Mouse (Mus musculus) midbrain, embryonic 16.5 days (tissue): ENCODE results near the gene Bcas3. TPM values are rescaled to one million over a fixed set of nuclear protein-coding genes. Genes with fewer than 3 reads are reported as not detected.

Source experiments
- ATAC-seq: fragments of 200-750 bp; cut with Nextera tagmentation; 2 replicates; pipeline ENCODE4 v1.8.0; 2017; ENCODE audit warnings: moderate TSS enrichment
- H3K27ac ChIP-seq: fragments of 300-500 bp; sonication (generic); 2 replicates; pipeline ENCODE4 v1.5.1; 2014; ENCODE audit warnings: mild to moderate bottlenecking, low read length, mixed read lengths
- H3K27me3 ChIP-seq: fragments of 300-500 bp; sonication (generic); 2 replicates; pipeline ENCODE4 v1.6.1; 2014; ENCODE audit warnings: low read depth, low read length, mixed read lengths; ENCODE audit not compliant: control insufficient read depth, insufficient read depth
- H3K36me3 ChIP-seq: fragments of 300-500 bp; sonication (generic); 2 replicates; pipeline ENCODE4 v1.6.1; 2014; ENCODE audit warnings: mild to moderate bottlenecking, low read length, moderate library complexity, mixed read lengths; ENCODE audit not compliant: control insufficient read depth, insufficient read depth
- H3K4me1 ChIP-seq: fragments of 300-500 bp; sonication (generic); 2 replicates; pipeline ENCODE4 v1.6.1; 2014; ENCODE audit warnings: mild to moderate bottlenecking, low read length, mixed read lengths; ENCODE audit not compliant: control insufficient read depth, insufficient read depth
- H3K4me2 ChIP-seq: fragments of 300-500 bp; sonication (generic); 2 replicates; pipeline ENCODE4 v1.6.1; 2014; ENCODE audit warnings: mild to moderate bottlenecking, low read length, mixed read lengths
- H3K4me3 ChIP-seq: fragments of 300-500 bp; sonication (generic); 2 replicates; pipeline ENCODE4 v1.5.1; 2014; ENCODE audit warnings: low read depth, mild to moderate bottlenecking, low read length, moderate library complexity, mixed read lengths
- H3K9ac ChIP-seq: fragments of 300-500 bp; sonication (generic); 2 replicates; pipeline ENCODE4 v1.6.1; 2014; ENCODE audit warnings: low read depth, low read length, mixed read lengths
- H3K9me3 ChIP-seq: fragments of 300-500 bp; sonication (generic); replicated peaks from 2 replicates; pipeline ENCODE4 v1.6.1; 2014; ENCODE audit warnings: mild to moderate bottlenecking, low read length, mixed read lengths; ENCODE audit not compliant: control insufficient read depth, poor library complexity, severe bottlenecking
- WGBS: fragments of 180-500 bp; shearing (Covaris S2); extraction: QIAGEN DNeasy Blood & Tissue Kit; methylation state at CpG from one replicate; pipeline ENCODE4 v1.1.7; 2014; 5-methylcytosine and 5-hydroxymethylcytosine counted together
- polyA plus RNA-seq: library from polyadenylated mRNA; unstranded; fragments of >200 nt; fragmentation: Nextera tagmentation; extraction: Ambion mirVana; gene quantifications from 2 replicates; pipeline ENCODE4 v1.2.1, GENCODE M21; 2015

The Bcas3 gene
- polyA plus RNA-seq, 1 experiment from 2014 or later: 33.3 TPM

GRCm38 (mm10) chr11:85447375-85447774 lies 94.4 kb downstream of the Bcas3 start:
- Histone ChIP-seq H3K9ac (no peak overlapping the region), H3K4me2 (no peak overlapping the region), H3K36me3 (no peaks in the 10 kb centered on the region), H3K9me3 (no peaks in the 10 kb centered on the region), H3K4me3 (no peak overlapping the region), H3K27me3 (no peaks in the 10 kb centered on the region), H3K4me1 (no peaks in the 10 kb centered on the region), H3K27ac (no peak overlapping the region)
- ATAC-seq: no peak
- 94% methylated on average over 5 of the region's 5 CpGs for WGBS

GRCm38 (mm10) chr11:85453598-85454304 lies 100.8 kb downstream of the Bcas3 start:
- no peak for ATAC-seq
- 81% methylated on average over 8 of the region's 8 CpGs for WGBS

GRCm38 (mm10) chr11:85454305-85454682 lies 101.3 kb downstream of the Bcas3 start:
- no peak for ATAC-seq
- Histone ChIP-seq H3K27me3 (no peaks in the 10 kb centered on the region), H3K9ac (no peak overlapping the region), H3K27ac (no peak overlapping the region), H3K4me3 (no peak overlapping the region), H3K9me3 (no peaks in the 10 kb centered on the region), H3K4me2 (no peak overlapping the region), H3K36me3 (no peaks in the 10 kb centered on the region), H3K4me1 (no peaks in the 10 kb centered on the region)
- WGBS: 88% methylated on average over 5 of the region's 5 CpGs

More at GRCm38 (mm10) chr11:85453598-85454304, 100.8 kb downstream of the Bcas3 start:
- H3K4me1 ChIP-seq: no peaks in the 10 kb centered on the region
- H3K9ac ChIP-seq: no peak overlapping the region
- H3K4me2 ChIP-seq: no peak overlapping the region
- no peaks in the 10 kb centered on the region for H3K36me3 ChIP-seq
- H3K27ac ChIP-seq: no peak overlapping the region
- H3K27me3 ChIP-seq: no peaks in the 10 kb centered on the region
- H3K9me3 ChIP-seq: no peaks in the 10 kb centered on the region
- no peak overlapping the region for H3K4me3 ChIP-seq

GRCm38 (mm10) chr11:85461536-85461935 lies 108.6 kb downstream of the Bcas3 start:
- no peak for ATAC-seq
- H3K27me3 ChIP-seq: peaks cover 2% of the 10 kb centered on the region
- WGBS: 70% methylated on average over 7 of the region's 7 CpGs
- no peaks in the 10 kb centered on the region for H3K9me3 ChIP-seq
- H3K4me1 ChIP-seq: no peaks in the 10 kb centered on the region
- no peaks in the 10 kb centered on the region for H3K36me3 ChIP-seq
- no peak overlapping the region for H3K27ac ChIP-seq
- H3K4me2 ChIP-seq: no peak overlapping the region
- no peak overlapping the region for H3K9ac ChIP-seq
- no peak overlapping the region for H3K4me3 ChIP-seq

GRCm38 (mm10) chr11:85469526-85469925 lies 116.6 kb downstream of the Bcas3 start:
- H3K4me1 ChIP-seq: no peaks in the 10 kb centered on the region
- WGBS: 72% methylated on average over 1 of the region's 1 CpGs
- H3K9ac ChIP-seq: no peak overlapping the region
- no peaks in the 10 kb centered on the region for H3K36me3 ChIP-seq
- no peak overlapping the region for H3K27ac ChIP-seq
- peaks cover 16% of the 10 kb centered on the region for H3K27me3 ChIP-seq
- no peaks in the 10 kb centered on the region for H3K9me3 ChIP-seq
- ATAC-seq: no peak
- no peak overlapping the region for H3K4me3 ChIP-seq
- H3K4me2 ChIP-seq: no peak overlapping the region

- Histone ChIP-seq H3K36me3 (no peaks in the 10 kb centered on the region), H3K4me1 (no peaks in the 10 kb centered on the region), H3K9ac (no peak overlapping the region), H3K27ac (no peak overlapping the region), H3K4me3 (no peak overlapping the region), H3K9me3 (no peaks in the 10 kb centered on the region), H3K4me2 (no peak overlapping the region), H3K27me3 (peaks cover 16% of the 10 kb centered on the region)
- WGBS: 14% methylated on average over 4 of the region's 4 CpGs
- ATAC-seq: no peak
Measured at GRCm38 (mm10) chr11:85470508-85470907, 117.5 kb downstream of the Bcas3 start.

GRCm38 (mm10) chr11:85474326-85474725 lies 121.4 kb downstream of the Bcas3 start:
- no peak overlapping the region for H3K27ac ChIP-seq
- H3K4me2 ChIP-seq: no peak overlapping the region
- no peaks in the 10 kb centered on the region for H3K36me3 ChIP-seq
- no peak overlapping the region for H3K4me3 ChIP-seq
- no peaks in the 10 kb centered on the region for H3K9me3 ChIP-seq
- ATAC-seq: no peak
- no peaks in the 10 kb centered on the region for H3K4me1 ChIP-seq
- 0 out of 2 replicates have a peak, but pooled peaks cover 2% of the 10 kb centered on the region for H3K27me3 ChIP-seq
- H3K9ac ChIP-seq: no peak overlapping the region
- WGBS: 27% methylated on average over 12 of the region's 12 CpGs

GRCm38 (mm10) chr11:85482737-85483467 lies 129.9 kb downstream of the Bcas3 start:
- no peak for ATAC-seq
- WGBS: 66% methylated on average over 6 of the region's 6 CpGs

GRCm38 (mm10) chr11:85485197-85485940 lies 132.4 kb downstream of the Bcas3 start:
- no peaks in the 10 kb centered on the region for H3K36me3 ChIP-seq
- H3K9me3 ChIP-seq: no peaks in the 10 kb centered on the region
- H3K4me2 ChIP-seq: no peak overlapping the region
- H3K4me1 ChIP-seq: no peaks in the 10 kb centered on the region
- H3K4me3 ChIP-seq: no peak overlapping the region
- no peaks in the 10 kb centered on the region for H3K27me3 ChIP-seq
- no peak overlapping the region for H3K9ac ChIP-seq
- no peak for ATAC-seq
- H3K27ac ChIP-seq: no peak overlapping the region
- 90% methylated on average over 6 of the region's 6 CpGs for WGBS

More at GRCm38 (mm10) chr11:85482737-85483467, 129.9 kb downstream of the Bcas3 start:
- Histone ChIP-seq H3K27me3 (no peaks in the 10 kb centered on the region), H3K36me3 (no peaks in the 10 kb centered on the region), H3K4me2 (no peak overlapping the region), H3K9ac (no peak overlapping the region), H3K27ac (no peak overlapping the region), H3K4me1 (no peaks in the 10 kb centered on the region), H3K4me3 (no peak overlapping the region), H3K9me3 (no peaks in the 10 kb centered on the region)
